Mouse (Mus musculus): ENCODE results near the gene Cdk19.

DNA sequence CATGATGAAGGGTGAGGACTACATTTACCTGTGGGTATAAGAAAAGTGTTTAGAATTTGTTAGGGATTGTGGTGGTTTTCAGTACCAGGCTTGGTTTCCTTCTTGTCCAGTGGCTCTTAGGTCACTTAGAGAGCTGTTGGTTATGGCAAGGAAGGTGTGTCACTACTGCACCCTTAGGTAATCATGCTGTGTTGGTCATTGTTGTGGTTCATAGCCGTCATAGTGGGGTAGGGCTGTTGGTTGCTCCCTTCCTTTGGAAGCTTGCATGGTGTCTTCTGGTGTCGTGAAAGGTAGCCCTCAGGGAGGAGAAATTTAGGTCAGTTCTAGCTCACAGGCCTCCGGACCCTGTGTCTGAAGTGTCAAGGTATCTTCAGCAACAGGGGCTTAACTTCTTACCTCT lies 46.0 kb downstream of the Cdk19 start:
- TF ChIP-seq CTCF (IDR thresholded peaks at IDR 0.05; ENCODE audit: control insufficient read depth, insufficient read depth, low read length) (no peak), POLR2A (IDR thresholded peaks at IDR 0.05; ENCODE audit: borderline replicate concordance, control insufficient read depth, low read depth, low read length) (no peak)

All from bone marrow, adult 2 months (tissue).